Mouse (Mus musculus) midbrain, embryonic 13.5 days (tissue): Measurements from ENCODE around the gene Dll1. TPM values are rescaled to one million over a fixed set of nuclear protein-coding genes. Genes with fewer than 3 reads are reported as not detected.
A peak's percentile ranks its signal among the peaks of the same experiment; 100 is the strongest.

ENCODE experiments used
- ATAC-seq: fragments of 200-750 bp; cut with Nextera tagmentation; 2 replicates; pipeline ENCODE4 v1.8.0; 2017; ENCODE audit warnings: mild to moderate bottlenecking, moderate TSS enrichment, moderate library complexity
- H3K27ac ChIP-seq: fragments of 300-500 bp; sonication (generic); 2 replicates; pipeline ENCODE4 v1.5.1; 2015; ENCODE audit warnings: inconsistent platforms, mild to moderate bottlenecking, moderate library complexity
- H3K27me3 ChIP-seq: fragments of 300-500 bp; sonication (generic); 2 replicates; pipeline ENCODE4 v1.6.1; 2015; ENCODE audit warnings: mild to moderate bottlenecking, inconsistent platforms
- H3K36me3 ChIP-seq: fragments of 300-500 bp; sonication (generic); 2 replicates; pipeline ENCODE4 v1.6.1; 2015; ENCODE audit warnings: mild to moderate bottlenecking, inconsistent platforms
- H3K4me1 ChIP-seq: fragments of 300-500 bp; sonication (generic); replicated peaks from 2 replicates; pipeline ENCODE4 v1.6.1; 2015; ENCODE audit warnings: inconsistent platforms
- H3K4me2 ChIP-seq: fragments of 300-500 bp; sonication (generic); replicated peaks from 2 replicates; pipeline ENCODE4 v1.6.1; 2015; ENCODE audit warnings: moderate library complexity, mild to moderate bottlenecking, inconsistent platforms
- H3K4me3 ChIP-seq: fragments of 300-500 bp; sonication (generic); replicated peaks from 2 replicates; pipeline ENCODE4 v1.5.1; 2015; ENCODE audit warnings: mild to moderate bottlenecking, inconsistent platforms
- H3K9ac ChIP-seq: fragments of 300-500 bp; sonication (generic); replicated peaks from 2 replicates; pipeline ENCODE4 v1.6.1; 2015; ENCODE audit warnings: mild to moderate bottlenecking, inconsistent platforms
- H3K9me3 ChIP-seq: fragments of 300-500 bp; sonication (generic); 2 replicates; pipeline ENCODE4 v1.6.1; 2016; ENCODE audit warnings: mild to moderate bottlenecking, inconsistent platforms
- WGBS: fragments of 180-500 bp; shearing (Covaris S2); methylation state at CpG from one replicate; pipeline ENCODE4 v1.1.7; 2015; 5-methylcytosine and 5-hydroxymethylcytosine counted together
- polyA plus RNA-seq: library from polyadenylated mRNA; unstranded; fragments of >200 nt; fragmentation: Nextera tagmentation; extraction: Ambion mirVana; gene quantifications from 2 replicates; pipeline ENCODE4 v1.2.1, GENCODE M21; 2015

The Dll1 gene
- polyA plus RNA-seq, 1 experiment from 2014 or later, result 47.7 TPM

DNA sequence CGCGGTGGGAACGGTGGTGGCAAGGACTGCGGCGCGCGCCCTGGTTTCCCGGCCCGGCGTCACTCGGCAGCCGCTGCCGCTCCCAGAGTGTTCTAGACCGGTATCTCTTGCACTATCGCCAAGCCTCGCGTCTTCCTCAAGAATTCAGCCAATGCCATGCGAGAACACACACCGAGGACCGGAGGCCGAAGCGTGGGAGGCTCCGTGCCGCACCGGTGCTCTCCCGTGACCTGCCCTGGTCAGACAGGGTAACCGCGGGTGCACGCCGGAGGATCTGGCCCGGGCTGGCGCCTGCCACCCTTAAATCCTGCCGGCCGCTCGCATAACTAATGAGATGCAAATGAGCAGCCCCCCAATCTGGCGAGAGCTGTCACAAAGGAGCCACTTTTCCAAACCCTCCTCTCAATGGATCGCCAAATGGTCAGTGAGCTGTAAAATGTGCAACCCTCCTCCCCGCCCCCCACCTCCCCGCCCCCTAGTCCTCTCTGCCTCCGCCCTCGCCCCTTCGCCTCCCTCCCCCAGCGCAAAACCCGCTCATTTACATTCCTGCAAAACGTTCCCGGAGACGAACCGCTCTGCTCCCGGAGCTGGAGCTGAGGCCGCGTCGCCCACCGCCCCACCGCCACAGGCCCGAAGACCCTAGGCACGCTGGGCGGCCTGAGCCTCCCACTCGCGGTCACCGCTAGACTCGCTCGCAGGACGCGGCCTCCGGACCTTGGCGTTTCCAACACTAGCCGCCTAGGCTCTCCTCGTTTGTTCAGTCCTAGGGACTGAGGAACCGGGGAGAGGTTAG is 775 bp downstream of the Dll1 start:
- Histone ChIP-seq H3K27me3 (no peaks in the 10 kb centered on the region), H3K4me1 (peaks cover 78% of the 10 kb centered on the region), H3K27ac (peak overlapping the region; percentile 99), H3K9ac (peak overlapping the region; percentile 96), H3K9me3 (no peaks in the 10 kb centered on the region), H3K36me3 (peaks cover 6% of the 10 kb centered on the region), H3K4me3 (peak overlapping the region; percentile 94), H3K4me2 (peak overlapping the region; percentile 94)
- under 1% methylated on average over 65 of the region's 69 CpGs for WGBS
- ATAC-seq, result peak; percentile 57

DNA sequence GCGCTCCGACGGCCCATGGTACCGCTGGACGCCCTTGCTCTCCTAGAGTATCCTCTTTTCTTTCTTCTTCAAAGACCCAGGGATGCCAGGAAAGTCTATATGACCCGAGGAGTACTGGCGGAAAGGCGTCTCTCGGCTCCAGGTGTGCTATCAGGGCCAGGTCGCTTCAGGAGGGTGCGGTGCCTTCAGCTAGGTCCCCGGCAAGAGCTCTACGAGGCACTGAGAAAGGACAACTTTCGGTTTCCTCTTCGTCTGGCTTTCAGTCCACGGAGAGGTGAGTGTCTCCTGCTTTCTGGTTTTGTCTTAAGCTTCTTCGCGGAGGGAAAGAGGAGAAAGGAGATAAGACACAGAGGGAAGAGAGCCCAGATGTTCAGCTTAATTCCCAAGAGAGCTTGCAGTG is 1.4 kb downstream of the Dll1 start:
- Histone ChIP-seq H3K9me3 (no peaks in the 10 kb centered on the region), H3K4me2 (peak overlapping the region; percentile 94), H3K27me3 (no peaks in the 10 kb centered on the region), H3K4me1 (peaks cover 78% of the 10 kb centered on the region), H3K9ac (peak overlapping the region; percentile 96), H3K27ac (peak overlapping the region; percentile 99), H3K4me3 (peak overlapping the region; percentile 94), H3K36me3 (peaks cover 13% of the 10 kb centered on the region)
- ATAC-seq, result no peak
- 0% methylated on average over 18 of the region's 18 CpGs for whole genome bisulfite sequencing

DNA sequence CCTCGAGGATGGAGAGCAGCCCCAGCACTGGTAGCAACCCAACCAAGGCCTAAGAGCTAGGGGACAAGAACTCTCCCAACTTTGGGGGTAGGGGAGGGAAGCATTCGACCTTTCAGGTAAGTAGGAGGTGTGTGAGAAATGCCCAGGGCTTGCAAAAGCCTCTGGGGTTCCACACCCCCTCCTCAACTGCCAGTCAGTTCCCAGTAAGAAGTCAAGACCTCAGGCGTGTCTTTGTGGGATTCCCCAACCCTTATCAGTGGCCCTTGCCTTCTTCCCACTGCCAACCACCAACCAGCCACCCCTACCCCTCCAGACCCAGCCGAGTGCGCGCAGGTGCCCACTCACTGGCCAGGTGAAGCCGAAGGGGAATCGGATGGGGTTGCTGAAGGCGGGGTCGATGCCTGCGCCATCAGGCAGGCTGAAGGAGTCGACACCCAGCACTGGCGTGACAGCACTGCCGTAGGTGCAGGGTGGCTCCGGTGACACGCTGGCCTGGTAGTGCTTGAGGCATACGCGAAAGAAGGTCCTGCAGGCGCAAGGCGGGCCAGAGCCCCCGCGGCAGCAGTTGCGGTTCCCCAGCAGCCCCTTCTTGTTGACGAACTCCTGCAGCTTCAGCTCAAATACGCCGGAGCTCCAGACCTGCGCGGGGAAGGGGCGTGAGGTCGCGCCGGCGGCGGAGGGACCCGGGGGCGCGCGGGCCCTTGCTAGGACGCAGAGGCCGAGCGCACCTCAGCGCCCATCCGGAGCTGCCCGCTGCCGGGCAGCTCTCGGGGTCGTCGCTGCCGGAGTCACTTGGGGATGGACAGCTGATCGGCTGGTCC is 2.1 kb downstream of the Dll1 start:
- WGBS, result 2% methylated on average over 41 of the region's 50 CpGs
- Histone ChIP-seq H3K4me1 (peaks cover 78% of the 10 kb centered on the region), H3K36me3 (peaks cover 20% of the 10 kb centered on the region), H3K4me3 (peak overlapping the region; percentile 94), H3K9me3 (no peaks in the 10 kb centered on the region), H3K9ac (peak overlapping the region; percentile 96), H3K27ac (peak overlapping the region; percentile 99), H3K27me3 (no peaks in the 10 kb centered on the region), H3K4me2 (peak overlapping the region; percentile 94)
- ATAC-seq, result no peak

DNA sequence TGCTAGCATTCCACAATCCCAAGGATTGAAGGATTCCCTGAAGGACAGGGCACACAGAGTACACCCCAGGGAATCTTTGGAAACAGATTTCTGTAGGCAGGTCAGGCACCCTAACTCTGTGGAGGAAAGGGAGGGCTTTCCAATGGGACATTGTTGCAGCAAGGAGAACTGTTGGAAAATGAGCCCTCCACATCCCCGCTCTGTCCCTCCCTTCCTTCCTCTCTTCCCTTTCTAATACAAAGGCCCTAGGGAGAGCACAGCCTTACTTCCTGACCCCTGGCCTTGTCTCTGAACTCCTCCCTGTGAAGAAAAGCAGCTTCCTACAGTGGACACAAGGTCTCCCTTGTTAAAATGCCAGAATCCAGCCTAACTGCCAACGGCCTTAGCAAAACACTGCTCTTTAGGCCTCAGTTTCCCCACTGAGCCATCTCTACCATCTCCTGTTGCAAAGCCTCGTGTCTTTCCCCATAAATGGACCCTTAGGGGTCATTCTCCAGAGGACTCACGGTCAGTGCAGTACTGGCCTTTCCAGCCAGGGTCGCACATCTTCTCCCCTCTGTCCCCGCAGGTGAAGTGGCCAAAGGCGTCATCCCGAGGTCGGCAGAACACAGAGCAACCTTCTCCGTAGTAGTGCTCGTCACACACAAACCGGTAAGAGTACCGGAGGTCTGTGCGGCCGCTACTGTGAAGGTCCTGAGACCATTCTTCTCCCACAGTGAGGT is 3.6 kb downstream of the Dll1 start:
- Histone ChIP-seq H3K9me3 (no peaks in the 10 kb centered on the region), H3K9ac (peak overlapping the region; percentile 96), H3K27me3 (no peaks in the 10 kb centered on the region), H3K27ac (peak overlapping the region; percentile 47; the same call in 1 of the 2 replicates), H3K36me3 (peaks cover 34% of the 10 kb centered on the region), H3K4me2 (peak overlapping the region; percentile 94), H3K4me3 (peak overlapping the region; percentile 94), H3K4me1 (peaks cover 75% of the 10 kb centered on the region)
- ATAC-seq, result no peak
- WGBS, result 63% methylated on average over 15 of the region's 15 CpGs

GRCm38 (mm10) chr17:15371967-15372835 is 4.5 kb downstream of the Dll1 start:
- Histone ChIP-seq H3K9ac (peak overlapping the region; percentile 96), H3K27ac (peak overlapping the region; percentile 39; the same call in 1 of the 2 replicates)
- peak; percentile 46 for ATAC-seq

DNA sequence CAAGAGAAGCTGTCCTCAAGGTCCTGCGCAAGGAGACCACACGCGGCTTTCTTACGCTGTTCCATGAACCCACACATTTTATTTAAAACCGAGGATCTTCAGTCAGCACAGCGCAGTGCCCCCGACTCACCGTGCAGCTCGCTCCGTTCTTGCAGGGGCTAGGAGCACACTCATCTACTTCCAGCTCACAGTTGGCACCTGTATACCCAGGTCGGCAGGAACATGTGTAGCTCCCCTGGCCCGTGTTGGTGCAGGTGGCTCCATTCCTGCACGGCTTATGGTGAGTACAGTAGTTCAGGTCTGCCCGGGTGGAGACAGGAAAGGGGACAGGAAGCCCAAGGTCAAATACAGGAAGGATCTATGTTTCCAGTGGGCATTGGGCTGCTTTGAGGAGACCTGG is 6.3 kb downstream of the Dll1 start:
- H3K27me3 ChIP-seq, result no peaks in the 10 kb centered on the region
- peaks cover 60% of the 10 kb centered on the region for H3K4me1 ChIP-seq
- WGBS, result 97% methylated on average over 14 of the region's 14 CpGs
- peak overlapping the region; percentile 11 for H3K4me3 ChIP-seq
- H3K4me2 ChIP-seq, result peak overlapping the region; percentile 94
- H3K9ac ChIP-seq, result 0 out of 2 replicates have a peak overlapping the region, but pooled peaks have one; percentile 28
- ATAC-seq, result no peak
- no peak overlapping the region for H3K27ac ChIP-seq
- H3K9me3 ChIP-seq, result no peaks in the 10 kb centered on the region
- peaks cover 56% of the 10 kb centered on the region for H3K36me3 ChIP-seq

More at GRCm38 (mm10) chr17:15371967-15372835, 4.5 kb downstream of the Dll1 start:
- Histone ChIP-seq H3K36me3 (peaks cover 41% of the 10 kb centered on the region), H3K4me1 (peaks cover 66% of the 10 kb centered on the region), H3K4me2 (peak overlapping the region; percentile 94), H3K9me3 (no peaks in the 10 kb centered on the region), H3K27me3 (no peaks in the 10 kb centered on the region), H3K4me3 (peak overlapping the region; percentile 94)
- 19% methylated on average over 17 of the region's 17 CpGs for WGBS

- Histone ChIP-seq H3K4me2 (no peak overlapping the region), H3K4me1 (peaks cover 22% of the 10 kb centered on the region), H3K4me3 (no peak overlapping the region), H3K27me3 (no peaks in the 10 kb centered on the region), H3K36me3 (peaks cover 47% of the 10 kb centered on the region), H3K27ac (no peak overlapping the region), H3K9me3 (no peaks in the 10 kb centered on the region), H3K9ac (no peak overlapping the region)
- WGBS, result 86% methylated on average over 5 of the region's 5 CpGs
- no peak for ATAC-seq
Observed at GRCm38 (mm10) chr17:15365650-15366049, 11.0 kb downstream of the Dll1 start.

DNA sequence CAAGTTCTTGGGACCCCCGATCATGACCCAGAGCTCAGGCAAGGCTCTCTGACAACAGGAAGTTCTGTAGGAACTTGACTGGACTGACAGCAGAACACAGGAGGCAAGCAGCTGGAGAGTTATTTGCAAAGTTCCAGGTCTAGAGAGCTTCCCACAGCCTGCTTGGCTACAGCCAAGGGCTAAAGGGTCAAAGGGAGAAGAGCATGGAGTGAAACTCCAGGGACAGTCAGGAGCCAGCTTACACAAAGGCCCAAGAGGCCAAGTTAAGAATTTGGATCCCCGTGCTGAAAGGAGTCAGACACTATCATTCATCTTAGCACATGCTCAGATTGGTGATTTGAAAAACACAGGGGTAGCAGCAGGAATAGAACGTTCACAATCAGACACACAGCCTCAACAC is 13.0 kb downstream of the Dll1 start:
- Histone ChIP-seq H3K4me1 (peaks cover 2% of the 10 kb centered on the region; the same call in 1 of the 2 replicates), H3K36me3 (peaks cover 27% of the 10 kb centered on the region), H3K9ac (no peak overlapping the region), H3K4me3 (no peak overlapping the region), H3K4me2 (no peak overlapping the region), H3K27ac (no peak overlapping the region), H3K27me3 (no peaks in the 10 kb centered on the region), H3K9me3 (no peaks in the 10 kb centered on the region)
- ATAC-seq, result no peak
- WGBS, result 74% methylated on average over 3 of the region's 3 CpGs

- Histone ChIP-seq H3K36me3 (no peaks in the 10 kb centered on the region), H3K9ac (no peak overlapping the region), H3K4me3 (no peak overlapping the region), H3K27me3 (no peaks in the 10 kb centered on the region), H3K4me2 (no peak overlapping the region), H3K9me3 (no peaks in the 10 kb centered on the region), H3K4me1 (no peaks in the 10 kb centered on the region), H3K27ac (no peak overlapping the region)
- ATAC-seq, result no peak
- WGBS, result 87% methylated on average over 3 of the region's 3 CpGs
Observed at GRCm38 (mm10) chr17:15357071-15357470, 19.6 kb downstream of the Dll1 start.

DNA sequence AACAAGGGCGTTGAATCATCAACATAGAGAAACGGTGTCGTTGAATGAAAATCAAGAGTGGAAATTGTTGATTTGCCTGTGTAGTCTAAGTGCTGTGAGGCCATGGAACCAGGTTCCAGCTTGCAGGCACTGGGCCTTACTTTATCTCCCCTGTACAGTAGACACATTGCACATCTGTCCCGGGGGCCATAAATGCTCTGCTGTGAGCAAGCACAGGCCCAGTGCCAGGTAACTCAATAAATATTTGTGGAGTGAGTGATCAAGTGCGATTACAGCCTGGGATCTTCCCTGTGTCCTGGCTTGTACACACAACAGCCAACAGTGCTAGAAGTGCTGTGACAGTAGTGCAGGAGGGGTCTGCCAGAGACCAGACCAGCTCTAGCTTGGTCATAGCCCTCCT is 20.1 kb downstream of the Dll1 start:
- 94% methylated on average over 5 of the region's 5 CpGs for WGBS
- no peak overlapping the region for H3K9ac ChIP-seq
- H3K4me2 ChIP-seq, result no peak overlapping the region
- H3K9me3 ChIP-seq, result no peaks in the 10 kb centered on the region
- no peak for ATAC-seq
- no peaks in the 10 kb centered on the region for H3K27me3 ChIP-seq
- no peaks in the 10 kb centered on the region for H3K4me1 ChIP-seq
- no peak overlapping the region for H3K27ac ChIP-seq
- H3K4me3 ChIP-seq, result no peak overlapping the region
- no peaks in the 10 kb centered on the region for H3K36me3 ChIP-seq

DNA sequence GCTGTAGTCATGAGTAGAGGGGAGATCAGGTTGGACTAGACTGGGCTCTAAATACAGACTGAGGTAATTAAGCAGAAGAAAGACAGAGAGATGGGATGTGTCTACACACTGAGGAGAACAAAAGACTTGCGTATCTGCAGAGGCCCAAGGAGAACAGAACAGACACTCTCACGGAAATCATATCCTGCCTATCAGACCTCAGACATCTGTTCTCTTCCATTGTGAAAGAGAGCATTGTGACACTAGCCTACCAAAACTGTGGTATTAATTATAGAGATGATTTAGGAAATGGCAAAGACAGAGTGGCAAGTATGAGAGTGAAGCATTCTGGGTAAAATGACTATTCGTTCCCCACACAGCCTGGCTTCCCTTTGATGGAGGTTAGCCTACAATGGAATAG is 21.6 kb downstream of the Dll1 start:
- Histone ChIP-seq H3K4me2 (no peak overlapping the region), H3K9me3 (no peaks in the 10 kb centered on the region), H3K36me3 (no peaks in the 10 kb centered on the region), H3K27ac (no peak overlapping the region), H3K4me3 (no peak overlapping the region), H3K4me1 (no peaks in the 10 kb centered on the region), H3K9ac (no peak overlapping the region), H3K27me3 (no peaks in the 10 kb centered on the region)
- WGBS, result 89% methylated on average over 3 of the region's 3 CpGs
- no peak for ATAC-seq
